8 mouse cellular contexts compared by ENCODE assay signal in genomic region chr17:71986456-71986855, GRCm38 (mm10).
DNase-seq lines count a peak whose midpoint lies in the region.
"Had no signal": no experiment of that assay in that cellular context is flagged by ENCODE, and none has a peak within 500 bp of the region (broad histone marks: within the 10 kb centered on the region; RNA-seq: fewer than 3 reads in every experiment).

No protein-coding gene starts in this region.

- 49% methylated on average over 9 of the region's 9 CpGs for WGBS in embryonic facial prominence, embryonic 10.5 days

- no peaks in the 10 kb centered on the region for H3K27me3 ChIP-seq in embryonic facial prominence, embryonic 10.5 days (replicated peaks; ENCODE audit: low read depth, poor library complexity, severe bottlenecking)

- H3K27ac ChIP-seq in embryonic facial prominence, embryonic 10.5 days (replicated peaks) = peak overlapping the region; percentile 35; the same call in 1 of the 2 replicates
- H3K27ac ChIP-seq: macrophage had no signal

- peak; percentile 13 for DNase-seq in lung, postnatal 14 days
- DNase-seq in lung, postnatal 36 days = no peak
- DNase-seq in embryonic facial prominence, embryonic 10.5 days (ENCODE audit: low spot score) = no peak
- peak; percentile 59 for DNase-seq in kidney, adult 9 months
- DNase-seq in thymus, postnatal 0 days (ENCODE audit: low spot score) = peak; percentile 72
- DNase-seq in cerebellum, adult 8-10 months = no peak
- DNase-seq in urinary bladder, postnatal 25 days (ENCODE audit: low spot score) = no peak

- H3K9me3 ChIP-seq in embryonic facial prominence, embryonic 10.5 days = no peaks in the 10 kb centered on the region

- peaks cover 31% of the 10 kb centered on the region for H3K4me1 ChIP-seq in embryonic facial prominence, embryonic 10.5 days

- no peaks in the 10 kb centered on the region for H3K36me3 ChIP-seq in embryonic facial prominence, embryonic 10.5 days (replicated peaks)

- no peak overlapping the region for H3K4me3 ChIP-seq in embryonic facial prominence, embryonic 10.5 days

Comparison
In these comparisons a context has a peak if more than half of its experiments do, and no peak if none do; other contexts are left out.
1. DNase-seq: peak in lung, postnatal 14 days (single experiment), kidney, adult 9 months (single experiment) and thymus, postnatal 0 days (single experiment); none in lung, postnatal 36 days (single experiment), embryonic facial prominence, embryonic 10.5 days (single experiment), cerebellum, adult 8-10 months (single experiment) and urinary bladder, postnatal 25 days (single experiment).